Mouse (Mus musculus) megakaryocyte, embryonic 14.5 days (primary cell): ENCODE measurements around the gene Ipmk.

ENCODE experiments used
- FLI1 ChIP-seq: IDR thresholded peaks from 2 replicates; pipeline ENCODE4 v1.6.1; 2012; ENCODE audit warnings: low read length, inconsistent platforms, mixed read lengths
- GATA1 ChIP-seq: IDR thresholded peaks from 3 replicates; pipeline ENCODE4 v1.6.1; 2012; ENCODE audit warnings: mixed read lengths, low read length, inconsistent platforms, borderline replicate concordance

DNA sequence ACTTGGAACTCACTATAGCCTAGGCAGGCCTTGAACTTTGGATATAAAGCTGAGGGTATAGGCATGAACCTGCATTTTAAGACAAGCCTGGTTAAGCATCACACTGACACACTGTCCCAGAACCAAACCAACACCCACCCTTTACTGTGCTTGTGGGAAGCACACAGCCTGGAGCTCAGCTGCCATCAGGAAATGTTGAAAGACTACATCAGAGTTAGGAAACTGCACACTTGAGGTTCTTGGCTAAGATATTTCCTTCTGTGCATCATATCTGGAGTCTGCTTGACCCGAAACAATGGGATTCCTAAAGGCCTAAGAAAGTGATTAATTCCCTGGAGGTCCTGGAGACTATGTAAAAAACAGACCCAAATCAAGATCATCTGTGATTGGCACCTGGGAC is 1.7 kb downstream of the Ipmk start:
- no peak for TF ChIP-seq FLI1
- no peak for TF ChIP-seq GATA1
